Mouse (Mus musculus): Measurements from ENCODE around the gene Pdcd1lg2.

GRCm38 (mm10) chr19:29391279-29391678 is 19.4 kb upstream of the Pdcd1lg2 start:
- TF ChIP-seq POLR2A (IDR thresholded peaks at IDR 0.05; ENCODE audit: insufficient read depth, low read depth, low read length), result no peak
- TF ChIP-seq CTCF (IDR thresholded peaks at IDR 0.05), result no peak
- no peak for TF ChIP-seq EP300 (IDR thresholded peaks at IDR 0.05; ENCODE audit: insufficient read depth, low read depth, low read length)

All from heart, adult 2 months (tissue).